Mouse (Mus musculus) frontal cortex, postnatal 25 days (tissue): ENCODE results near the gene Nrp2.

Experiments used
- DNase-seq, 2 experiments: peaks; one replicate each; pipeline ENCODE4 v3.0.0; 2022; ENCODE audit warnings: low spot score in 2 of 2

Nrp2 gene

GRCm38 (mm10) chr1:62782573-62782972 is 79.5 kb downstream of the Nrp2 start:
- DNase-seq = no peak

DNA sequence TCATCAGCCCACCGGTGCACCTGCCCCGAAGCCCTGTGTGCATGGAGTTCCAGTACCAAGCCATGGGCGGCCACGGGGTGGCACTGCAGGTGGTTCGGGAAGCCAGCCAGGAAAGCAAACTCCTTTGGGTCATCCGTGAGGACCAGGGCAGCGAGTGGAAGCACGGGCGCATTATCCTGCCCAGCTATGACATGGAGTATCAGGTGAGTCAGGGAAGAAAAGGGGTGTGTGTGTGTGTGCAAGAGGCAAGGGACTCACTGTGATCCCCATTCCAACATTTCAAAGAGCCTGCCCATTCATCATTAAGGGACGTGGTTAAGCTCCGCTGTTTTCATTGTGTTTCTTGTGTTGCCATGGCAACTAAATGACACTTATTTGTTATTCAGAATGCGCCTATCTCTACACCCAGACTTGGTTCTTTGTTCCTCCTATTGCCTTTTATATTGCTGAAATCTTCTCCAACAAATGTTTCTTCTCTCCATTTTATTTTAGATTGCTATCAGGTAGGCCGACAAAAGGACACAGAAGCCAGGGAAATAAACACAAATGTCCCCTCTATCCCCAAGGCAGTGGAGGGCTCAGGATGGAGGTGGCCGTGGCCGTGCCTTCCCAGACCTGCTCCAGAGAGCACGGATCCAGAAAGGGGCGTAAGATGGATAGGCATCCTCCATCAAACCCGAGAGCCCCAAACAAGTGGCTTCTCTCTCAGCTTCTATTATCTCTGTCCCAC is 80.4 kb downstream of the Nrp2 start:
- no peak for DNase-seq

GRCm38 (mm10) chr1:62784084-62784392 is 81.0 kb downstream of the Nrp2 start:
- no peak for DNase-seq

DNA sequence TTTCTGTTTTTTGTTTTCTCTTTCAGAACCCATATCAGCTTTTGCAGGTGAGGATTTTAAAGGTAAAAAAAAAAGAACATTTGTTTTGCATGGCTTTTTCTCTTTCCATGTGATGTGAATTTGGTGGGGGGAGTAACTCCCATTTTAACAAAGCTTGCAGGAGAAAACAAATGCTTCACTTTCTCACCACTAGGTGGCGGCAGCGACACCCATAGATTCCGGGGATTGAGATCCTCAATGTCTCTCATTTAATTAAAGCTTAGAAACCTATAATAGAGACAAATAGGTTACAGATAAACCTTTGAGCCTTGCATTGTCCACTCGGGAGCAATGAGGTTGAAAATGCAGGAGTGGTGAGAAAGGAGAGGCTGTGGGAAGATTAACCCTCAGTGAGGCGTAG is 83.2 kb downstream of the Nrp2 start:
- DNase-seq = peak; percentile 62 to 65

- DNase-seq = no peak
Observed at GRCm38 (mm10) chr1:62787546-62787945, 84.5 kb downstream of the Nrp2 start.

DNA sequence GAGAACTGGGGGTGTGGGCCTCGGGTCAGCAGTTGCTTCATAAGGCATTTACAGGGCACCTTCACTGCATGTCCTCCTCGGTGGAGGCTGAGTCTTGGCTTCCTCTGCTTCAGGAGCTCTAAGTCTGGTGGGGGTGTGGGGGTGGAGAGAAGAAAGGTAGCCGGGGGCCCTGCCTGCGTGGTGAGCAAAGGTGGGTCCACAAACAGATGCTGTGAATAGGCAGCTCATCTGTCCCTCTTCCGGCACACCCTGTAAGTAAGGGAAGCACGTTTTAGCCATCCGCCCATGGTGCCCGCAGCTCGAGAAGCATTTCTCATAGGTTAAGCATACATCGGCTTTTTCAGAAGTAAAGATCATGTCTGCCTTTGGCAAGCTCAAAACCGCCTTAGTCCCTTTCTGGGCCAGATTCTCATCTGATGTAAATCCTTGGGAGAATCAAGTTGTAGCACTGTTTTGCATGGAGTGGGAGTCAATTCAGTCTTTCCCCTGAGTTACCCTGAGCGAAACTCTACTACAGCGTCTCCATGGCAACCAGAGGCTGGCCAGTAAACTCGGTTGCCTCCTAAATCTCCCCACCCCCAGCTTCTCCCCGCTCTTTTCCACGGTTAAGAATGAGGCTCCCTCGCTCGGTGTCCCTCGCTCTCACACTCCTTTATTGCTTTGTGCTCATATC is 91.3 kb downstream of the Nrp2 start:
- DNase-seq = peak in 1 of 2 experiments; percentile 52

GRCm38 (mm10) chr1:62794896-62795255 is 91.8 kb downstream of the Nrp2 start:
- DNase-seq = no peak

GRCm38 (mm10) chr1:62795307-62796037 is 92.4 kb downstream of the Nrp2 start:
- no peak for DNase-seq

- DNase-seq = no peak
Observed at GRCm38 (mm10) chr1:62796038-62796647, 93.1 kb downstream of the Nrp2 start.

DNA sequence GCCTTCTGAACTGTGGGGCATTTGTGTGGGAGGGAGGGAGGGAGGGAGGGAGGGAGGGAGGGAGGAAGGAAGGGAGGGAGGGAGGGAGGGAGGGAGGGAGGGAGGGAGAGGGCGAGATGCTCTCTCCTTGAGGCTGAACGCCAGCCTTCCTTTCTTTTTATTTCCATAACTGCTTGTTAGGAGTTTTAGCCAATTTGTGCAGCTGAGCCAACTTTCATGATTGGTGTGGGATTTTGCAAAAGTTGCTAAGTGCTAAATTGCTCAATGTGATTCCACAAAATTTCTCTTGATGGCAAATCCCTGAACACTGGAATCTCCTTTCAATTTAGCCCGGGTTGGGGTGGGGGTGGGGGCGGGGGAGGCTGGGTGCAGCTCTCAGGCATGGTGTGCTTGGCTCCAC is 96.3 kb downstream of the Nrp2 start:
- DNase-seq = no peak

DNA sequence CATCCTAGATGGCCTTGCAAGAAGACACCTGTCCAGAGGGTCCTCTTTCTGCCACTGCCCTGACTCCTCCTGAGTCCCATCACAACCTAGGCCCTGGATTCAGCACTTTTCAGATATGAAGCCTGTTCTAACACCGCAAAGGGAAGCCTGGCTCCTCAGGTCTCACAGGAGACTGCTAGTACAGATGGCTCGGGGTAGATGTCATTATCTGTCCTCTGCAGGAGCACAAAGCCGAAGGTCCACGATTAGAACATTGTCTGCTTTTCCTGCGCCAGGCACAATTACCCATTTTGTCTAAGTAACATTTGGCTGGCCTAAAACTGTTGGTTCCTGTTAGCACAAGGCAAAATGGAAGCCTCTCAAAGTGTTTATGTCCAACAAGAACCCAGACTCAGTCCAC is 97.3 kb downstream of the Nrp2 start:
- no peak for DNase-seq

DNA sequence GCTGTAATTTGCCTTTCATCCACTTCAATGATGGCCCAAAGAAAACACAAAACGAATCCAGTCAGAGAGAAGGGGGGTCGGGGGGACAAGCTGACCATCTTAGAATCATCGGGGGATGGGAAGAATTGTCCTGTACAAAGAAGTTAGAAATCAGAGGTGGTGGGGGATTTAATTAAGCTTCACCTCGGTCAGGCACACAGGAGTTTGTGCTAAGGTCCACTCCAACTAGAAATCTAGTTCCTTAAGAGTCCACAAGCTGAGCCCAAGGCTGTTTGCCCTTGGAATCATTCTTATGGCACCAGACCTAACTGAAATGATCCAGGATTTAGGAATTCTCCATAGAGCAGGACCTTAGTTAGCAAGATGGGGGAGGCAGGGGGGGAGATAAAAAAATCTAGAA is 98.3 kb downstream of the Nrp2 start:
- no peak for DNase-seq

DNA sequence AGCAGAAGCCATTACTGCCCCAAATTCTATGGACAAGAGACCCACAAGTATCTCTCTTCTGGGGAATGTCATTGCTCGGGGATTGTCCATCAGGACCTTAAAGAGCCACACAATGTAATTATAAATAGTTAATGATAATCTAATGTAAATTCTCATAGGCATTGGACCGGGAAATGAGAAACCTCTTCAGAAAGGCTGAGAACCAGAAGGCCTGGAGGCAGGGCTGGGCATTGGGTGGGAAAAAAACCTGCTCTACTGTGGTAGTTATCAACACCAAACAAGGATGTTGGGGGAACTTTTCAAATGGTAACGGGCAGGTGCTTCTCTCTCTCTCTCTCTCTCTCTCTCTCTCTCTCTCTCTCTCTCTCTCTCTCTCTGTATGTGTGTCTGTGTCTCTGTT is 98.8 kb downstream of the Nrp2 start:
- DNase-seq = no peak

DNA sequence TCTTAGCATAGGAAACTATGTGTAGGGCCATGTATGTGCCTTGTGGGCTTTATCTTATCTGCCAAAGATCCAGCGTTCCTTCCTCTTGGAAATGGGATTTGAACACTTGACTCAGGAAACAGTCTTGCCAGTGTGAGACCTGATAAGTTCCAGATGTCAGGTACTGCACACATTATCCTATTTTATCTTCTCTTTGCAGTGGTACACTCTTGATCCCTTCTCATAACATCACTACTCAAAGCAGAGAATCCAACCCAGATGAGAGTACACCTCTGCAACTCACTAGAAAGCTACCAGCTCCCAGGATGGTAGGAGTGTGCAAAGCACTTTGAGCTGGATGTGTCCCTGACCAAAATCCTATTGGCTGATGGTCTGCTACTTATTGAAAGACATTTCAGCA is 100.5 kb downstream of the Nrp2 start:
- DNase-seq = no peak

DNA sequence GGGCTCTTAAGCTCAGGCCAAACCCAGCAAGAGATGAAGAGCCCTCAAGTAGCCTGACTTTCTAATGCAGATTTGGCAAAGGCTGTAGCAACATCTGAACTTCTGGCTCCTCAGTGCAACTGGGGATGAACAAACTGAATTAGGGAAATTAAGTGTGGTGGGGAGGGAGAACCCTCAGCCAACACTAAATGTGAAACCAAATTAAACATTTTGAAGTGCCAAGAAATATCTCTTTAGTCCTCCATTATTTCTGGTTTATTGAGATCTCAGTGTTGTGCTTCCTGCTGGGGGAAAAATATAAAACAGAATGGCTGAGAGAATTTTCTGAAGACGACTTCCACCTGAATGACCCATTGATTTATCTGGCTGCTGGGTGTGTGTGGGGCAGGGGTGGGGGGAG is 102.9 kb downstream of the Nrp2 start:
- no peak for DNase-seq

DNA sequence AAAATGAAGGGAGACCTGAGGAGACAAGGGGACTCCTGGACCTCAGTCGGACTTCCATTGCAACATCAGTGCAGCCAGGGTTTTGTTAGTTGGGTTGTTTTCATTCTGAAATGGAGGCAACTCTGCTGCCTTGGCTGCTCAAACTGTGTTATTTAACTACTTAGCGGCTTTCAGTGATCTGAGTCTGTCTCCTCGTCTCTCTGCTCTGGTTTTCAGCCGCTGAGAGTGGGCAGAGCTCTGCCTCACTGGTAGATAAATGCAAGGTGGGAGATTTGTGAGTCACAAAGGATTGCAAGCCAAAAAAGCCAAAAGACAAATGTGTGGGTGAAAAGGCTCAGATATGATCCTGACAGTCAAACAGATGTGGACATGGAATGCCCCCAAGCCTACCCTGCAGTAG is 105.3 kb downstream of the Nrp2 start:
- DNase-seq = no peak

- DNase-seq = no peak
Observed at GRCm38 (mm10) chr1:62809601-62810228, 106.6 kb downstream of the Nrp2 start.

- DNase-seq = no peak
Observed at GRCm38 (mm10) chr1:62811141-62811540, 108.1 kb downstream of the Nrp2 start.

DNA sequence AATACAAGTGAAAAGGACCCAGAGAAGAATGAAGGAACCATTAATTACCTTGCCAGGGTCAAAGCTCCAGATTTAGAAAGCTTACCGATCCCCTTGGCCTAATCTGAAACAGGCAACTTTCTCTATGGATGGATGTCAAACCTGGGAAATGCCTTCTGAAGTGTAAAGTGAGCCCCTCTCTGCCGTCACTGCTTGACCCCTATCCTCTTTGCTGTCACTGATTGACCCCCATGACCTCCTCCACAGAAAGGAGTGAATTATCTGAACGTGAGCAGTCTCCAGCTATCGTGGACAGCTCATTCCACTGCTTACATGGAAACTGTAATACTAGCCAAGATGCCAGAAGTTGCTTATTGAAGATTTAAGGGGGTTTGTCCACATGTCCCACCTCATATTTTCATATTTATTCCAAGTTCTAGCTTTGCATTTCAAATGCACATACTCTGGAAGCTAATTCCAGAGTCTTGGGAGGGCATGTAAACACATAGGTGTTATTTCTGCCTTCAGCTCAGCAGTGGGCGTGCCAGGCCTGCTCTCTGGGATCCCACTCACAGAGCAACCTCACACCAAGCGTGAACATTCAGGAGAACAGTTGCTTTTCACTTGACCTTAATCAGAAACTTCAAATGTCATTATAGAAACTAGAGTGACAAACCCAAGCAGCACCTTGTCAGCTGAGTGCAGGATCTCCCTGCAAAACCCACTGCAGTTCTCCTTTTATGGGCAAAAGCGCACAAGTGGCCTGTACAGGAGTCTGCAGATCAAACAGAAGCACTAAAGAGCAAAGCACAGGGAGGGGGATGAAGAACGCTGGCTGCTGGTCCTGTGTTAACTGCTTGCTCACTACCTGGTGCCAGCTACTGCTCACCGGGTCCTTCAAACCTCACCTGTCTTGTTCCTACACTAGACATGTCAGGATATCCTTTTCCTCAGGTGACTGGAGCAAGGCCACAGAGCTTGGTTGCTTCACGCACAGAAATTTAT is 109.9 kb downstream of the Nrp2 start:
- no peak for DNase-seq

DNA sequence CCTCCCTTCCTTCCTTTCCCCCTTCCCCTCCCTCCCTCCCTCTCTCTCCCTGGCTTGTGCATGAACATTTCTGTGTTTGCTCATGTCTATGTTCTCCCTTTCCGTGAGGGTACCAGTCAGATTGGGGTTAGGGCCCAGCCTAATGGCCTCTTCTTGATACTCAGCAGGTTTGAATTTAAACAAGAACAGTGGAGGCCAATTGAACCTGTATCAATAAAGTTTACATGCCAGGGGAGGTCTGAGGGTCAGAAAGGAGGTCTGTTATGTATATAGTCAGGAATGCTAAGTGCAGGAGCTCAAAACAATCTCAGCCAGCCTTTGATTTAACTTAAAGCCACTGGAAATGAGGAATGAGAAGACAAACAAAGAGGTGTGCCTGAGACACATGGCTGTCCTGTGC is 110.9 kb downstream of the Nrp2 start:
- no peak for DNase-seq

DNA sequence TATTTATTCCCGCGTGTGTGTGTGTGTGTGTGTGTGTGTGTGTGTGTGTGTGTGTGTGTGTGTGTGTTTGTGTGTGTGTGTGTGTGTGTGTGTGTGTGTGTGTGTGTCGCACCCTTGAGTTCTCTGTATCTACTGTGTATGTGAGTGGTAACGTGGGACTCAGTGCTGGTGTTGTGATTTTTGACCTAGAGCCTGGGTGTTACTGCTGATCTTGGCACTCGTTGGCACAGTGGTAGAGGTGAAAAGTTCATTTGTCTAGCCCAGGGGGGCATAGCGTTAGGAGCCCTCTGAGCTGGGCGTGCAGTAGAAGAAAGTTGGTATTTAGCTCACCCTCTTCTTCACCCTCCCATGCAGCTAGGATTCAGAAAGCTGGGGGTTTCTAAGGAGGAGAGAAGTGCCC is 114.5 kb downstream of the Nrp2 start:
- DNase-seq = no peak
